Mouse (Mus musculus): Measurements from ENCODE around the gene Gm10717.
"Not testable (repeated sequence)": the region's sequence is repeated elsewhere in the genome, so short reads cannot be mapped to it uniquely, and the experiment has no call there.

DNA sequence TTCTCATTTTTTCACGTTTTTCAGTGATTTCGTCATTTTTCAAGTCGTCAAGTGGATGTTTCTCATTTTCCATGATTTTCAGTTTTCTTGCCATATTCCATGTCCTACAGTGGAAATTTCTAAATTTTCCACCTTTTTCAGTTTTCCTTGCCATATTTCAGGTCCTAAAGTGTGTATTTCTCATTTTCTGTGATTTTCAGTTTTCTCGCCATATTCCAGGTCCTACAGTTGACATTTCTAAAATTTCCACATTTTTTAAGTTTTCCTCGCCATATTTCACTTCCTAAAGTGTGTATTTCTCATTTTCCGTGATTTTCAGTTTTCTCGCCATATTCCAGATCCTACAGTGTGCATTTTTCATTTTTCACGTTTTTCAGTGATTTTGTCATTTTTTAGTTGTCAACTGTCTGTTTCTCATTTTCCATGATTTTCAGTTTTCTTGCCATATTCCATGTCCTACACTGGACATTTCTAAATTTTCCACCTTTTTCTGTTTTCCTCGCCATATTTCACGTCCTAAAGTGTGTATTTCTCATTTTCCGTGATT is 12.4 kb upstream of the Gm10717 start, which contains the start of gene Gm10721:
- TF ChIP-seq ZC3H11A (IDR thresholded peaks at IDR 0.05; ENCODE audit: borderline replicate concordance, low read depth, low read length); HCFC1 (IDR thresholded peaks at IDR 0.05; ENCODE audit: borderline replicate concordance, insufficient read depth, low read length); CHD2 (IDR thresholded peaks at IDR 0.05; ENCODE audit: low read depth, low read length): not testable (repeated sequence)
